Mouse (Mus musculus) hindbrain, postnatal 0 days (tissue): Measurements from ENCODE around the gene Alyref. TPM values are rescaled to one million over a fixed set of nuclear protein-coding genes. Genes with fewer than 3 reads are reported as not detected.

Experiments
- ATAC-seq: fragments of 200-750 bp; cut with Nextera tagmentation; 2 replicates; pipeline ENCODE4 v1.8.0; 2017; ENCODE audit warnings: mild to moderate bottlenecking, moderate TSS enrichment, moderate library complexity
- DNase-seq: peaks from one replicate; pipeline ENCODE4 v3.0.0-alpha.2; 2015; ENCODE audit warnings: low spot score
- H3K27ac ChIP-seq: fragments of 300-500 bp; sonication (generic); 2 replicates; pipeline ENCODE4 v1.5.1; 2014; ENCODE audit warnings: mild to moderate bottlenecking
- H3K27me3 ChIP-seq: fragments of 300-500 bp; sonication (generic); 2 replicates; pipeline ENCODE4 v1.6.1; 2014; ENCODE audit warnings: low read length, mixed read lengths; ENCODE audit not compliant: insufficient read depth
- H3K36me3 ChIP-seq: fragments of 300-500 bp; sonication (generic); 2 replicates; pipeline ENCODE4 v1.6.1; 2014; ENCODE audit warnings: low read length, mixed read lengths; ENCODE audit not compliant: insufficient read depth
- H3K4me1 ChIP-seq: fragments of 300-500 bp; sonication (generic); 2 replicates; pipeline ENCODE4 v1.6.1; 2014; ENCODE audit warnings: antibody characterized with exemption, low read length, mixed read lengths; ENCODE audit not compliant: insufficient read depth
- H3K4me2 ChIP-seq: fragments of 300-500 bp; sonication (generic); 2 replicates; pipeline ENCODE4 v1.6.1; 2014; ENCODE audit warnings: low read depth, mild to moderate bottlenecking, low read length, moderate library complexity, mixed read lengths
- H3K4me3 ChIP-seq: fragments of 300-500 bp; sonication (generic); 2 replicates; pipeline ENCODE4 v1.5.1; 2014; ENCODE audit warnings: low read length
- H3K9ac ChIP-seq: fragments of 300-500 bp; sonication (generic); replicated peaks from 2 replicates; pipeline ENCODE4 v1.6.1; 2014; ENCODE audit warnings: mild to moderate bottlenecking, low read length, moderate library complexity, mixed read lengths
- H3K9me3 ChIP-seq: fragments of 300-500 bp; sonication (generic); 2 replicates; pipeline ENCODE4 v1.6.1; 2016; ENCODE audit warnings: low read length, mixed read lengths
- CTCF ChIP-seq: IDR thresholded peaks from 2 replicates; pipeline ENCODE4 v1.5.1; 2016; ENCODE audit warnings: antibody characterized with exemption, control low read depth, low read depth
- WGBS: fragments of 180-500 bp; shearing (Covaris S2); extraction: QIAGEN DNeasy Blood & Tissue Kit; methylation state at CpG from one replicate; pipeline ENCODE4 v1.1.7; 2014; 5-methylcytosine and 5-hydroxymethylcytosine counted together
- polyA plus RNA-seq: library from polyadenylated mRNA; unstranded; fragments of >200 nt; fragmentation: Nextera tagmentation; extraction: Ambion mirVana; gene quantifications from 2 replicates; pipeline ENCODE4 v1.2.1, GENCODE M21; 2015
- total RNA-seq: library from RNA; depleted of rRNA; stranded (reverse); fragments of >200 nt; gene quantifications from 2 replicates; pipeline ENCODE4 v1.2.3, GENCODE M21; 2014; rRNA removed

Alyref gene
- total RNA-seq (95.2 and 114 TPM in 2 replicates), polyA plus RNA-seq (185 and 189 TPM in 2 replicates)

GRCm38 (mm10) chr11:120598283-120598989 lies at the start of gene Alyref, which contains the start of gene Anapc11:
Gene Alyref (minus strand): TSS chr11:120598365.
Gene Anapc11 (plus strand): TSS chr11:120598421.
- Histone ChIP-seq H3K4me2 (peak within 1 kb of the TSS; percentile 90), H3K27ac (peak within 1 kb of the TSS; percentile 94), H3K4me1 (peaks cover 12% of the 10 kb centered on the region), H3K4me3 (peak within 1 kb of the TSS; percentile 97), H3K9me3 (no peaks in the 10 kb centered on the region), H3K27me3 (no peaks in the 10 kb centered on the region), H3K9ac (peak within 1 kb of the TSS; percentile 94), H3K36me3 (peaks cover 42% of the 10 kb centered on the region)
- no peak for TF ChIP-seq CTCF
- ATAC-seq (peak; percentile 99), DNase-seq (peak; percentile 98)
- under 1% methylated on average over 82 of the region's 88 CpGs for WGBS

GRCm38 (mm10) chr11:120647047-120647830 lies 49.1 kb upstream of the Alyref start:
- no peaks in the 10 kb centered on the region for H3K9me3 ChIP-seq
- TF ChIP-seq CTCF: no peak
- peak overlapping the region; percentile 49 for H3K4me2 ChIP-seq
- ATAC-seq (no peak), DNase-seq (no peak)
- no peak overlapping the region; the same call in 1 of the 2 replicates for H3K9ac ChIP-seq
- no peak overlapping the region for H3K27ac ChIP-seq
- peaks cover 13% of the 10 kb centered on the region; the same call in 1 of the 2 replicates for H3K4me1 ChIP-seq
- WGBS: 81% methylated on average over 35 of the region's 35 CpGs
- H3K4me3 ChIP-seq: no peak overlapping the region
- H3K27me3 ChIP-seq: no peaks in the 10 kb centered on the region
- H3K36me3 ChIP-seq: no peaks in the 10 kb centered on the region

GRCm38 (mm10) chr11:120643601-120643987 lies 45.4 kb upstream of the Alyref start, which contains the start of gene Pycr1:
Gene Pycr1 (minus strand): TSS chr11:120643769.
- Histone ChIP-seq H3K4me2 (peak within 1 kb of the TSS; percentile 75), H3K4me1 (peaks cover 13% of the 10 kb centered on the region; the same call in 1 of the 2 replicates), H3K36me3 (no peaks in the 10 kb centered on the region), H3K4me3 (peak within 1 kb of the TSS; percentile 43), H3K27ac (peak within 1 kb of the TSS; percentile 42; the same call in 1 of the 2 replicates), H3K9ac (peak within 1 kb of the TSS; percentile 52), H3K27me3 (no peaks in the 10 kb centered on the region), H3K9me3 (no peaks in the 10 kb centered on the region)
- DNase-seq (peak; percentile 95), ATAC-seq (peak; percentile 99)
- TF ChIP-seq CTCF: no peak
- WGBS: 0% methylated on average over 15 of the region's 15 CpGs

- peak overlapping the region; percentile 43 for H3K4me3 ChIP-seq
- H3K9me3 ChIP-seq: no peaks in the 10 kb centered on the region
- no peaks in the 10 kb centered on the region for H3K36me3 ChIP-seq
- TF ChIP-seq CTCF: peak; percentile 13; the same call in 1 of the 2 replicates
- H3K27me3 ChIP-seq: no peaks in the 10 kb centered on the region
- H3K4me2 ChIP-seq: peak overlapping the region; percentile 75
- DNase-seq (no peak), ATAC-seq (peak; percentile 60)
- peaks cover 11% of the 10 kb centered on the region; the same call in 1 of the 2 replicates for H3K4me1 ChIP-seq
- H3K9ac ChIP-seq: peak overlapping the region; percentile 52
- 2% methylated on average over 18 of the region's 18 CpGs for WGBS
- peak overlapping the region; percentile 42; the same call in 1 of the 2 replicates for H3K27ac ChIP-seq
Observed at GRCm38 (mm10) chr11:120642939-120643600, 44.9 kb upstream of the Alyref start.

- Histone ChIP-seq H3K4me3 (no peak overlapping the region), H3K9me3 (no peaks in the 10 kb centered on the region), H3K4me1 (peaks cover 7% of the 10 kb centered on the region; the same call in 1 of the 2 replicates), H3K36me3 (no peaks in the 10 kb centered on the region), H3K27me3 (no peaks in the 10 kb centered on the region), H3K27ac (no peak overlapping the region), H3K9ac (no peak overlapping the region), H3K4me2 (no peak overlapping the region)
- WGBS: 89% methylated on average over 8 of the region's 8 CpGs
- ATAC-seq (no peak), DNase-seq (no peak)
- no peak for TF ChIP-seq CTCF
Observed at GRCm38 (mm10) chr11:120641869-120642268, 43.7 kb upstream of the Alyref start.

GRCm38 (mm10) chr11:120641255-120641654 lies 43.1 kb upstream of the Alyref start:
- Histone ChIP-seq H3K4me1 (peaks cover 7% of the 10 kb centered on the region; the same call in 1 of the 2 replicates), H3K4me3 (no peak overlapping the region), H3K9me3 (no peaks in the 10 kb centered on the region), H3K27ac (no peak overlapping the region), H3K27me3 (no peaks in the 10 kb centered on the region), H3K4me2 (no peak overlapping the region), H3K36me3 (no peaks in the 10 kb centered on the region), H3K9ac (no peak overlapping the region)
- no peak for DNase-seq
- ATAC-seq: no peak
- WGBS: 73% methylated on average over 9 of the region's 9 CpGs
- TF ChIP-seq CTCF: no peak
